Mouse (Mus musculus): ENCODE data around the gene Mt1. TPM values are rescaled to one million over a fixed set of nuclear protein-coding genes. Genes with fewer than 3 reads are reported as not detected.
A peak's percentile ranks its signal among the peaks of the same experiment; 100 is the strongest.

The Mt1 gene
- total RNA-seq, 2 experiments from 2014 or later = 59.6 to 63.6 TPM

DNA sequence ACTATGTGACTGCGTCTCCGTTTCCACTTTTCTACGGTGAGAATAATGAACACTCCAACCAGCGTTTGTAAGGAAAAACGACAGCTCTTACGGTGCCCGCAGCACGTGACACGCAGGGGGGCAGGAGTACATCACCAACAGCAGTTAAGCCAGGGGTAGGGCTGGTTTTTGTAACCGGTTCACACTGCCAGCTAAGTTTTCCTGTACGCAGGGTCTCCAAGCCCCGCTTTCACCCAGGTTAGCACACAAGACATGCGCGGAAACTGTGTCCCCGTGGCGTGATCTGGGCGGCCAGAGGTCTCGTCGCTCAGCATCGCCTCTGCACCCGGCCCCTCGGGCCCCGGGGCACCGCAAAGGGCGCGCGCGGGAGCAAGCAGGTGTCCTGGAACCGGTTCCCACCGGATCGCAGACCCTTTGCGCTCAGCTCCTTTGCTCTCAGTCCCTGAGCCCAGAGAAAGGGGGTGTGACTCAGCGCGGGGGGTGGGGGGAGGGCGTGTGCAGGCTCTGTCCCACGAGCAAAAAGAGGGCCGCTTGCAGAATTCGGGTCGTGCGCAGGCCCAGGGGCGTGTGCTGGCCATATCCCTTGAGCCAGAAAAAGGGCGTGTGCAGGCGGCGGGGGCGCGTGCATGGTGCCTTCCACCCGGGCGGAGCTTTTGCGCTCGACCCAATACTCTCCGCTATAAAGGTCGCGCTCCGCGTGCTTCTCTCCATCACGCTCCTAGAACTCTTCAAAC lies 6.6 kb upstream of the Mt1 start, which contains the start of gene Mt2:
Gene Mt2 (plus strand): TSS at position 590 of the 734 bp plus-strand sequence.
- peak; percentile 85 for ATAC-seq (replicated peaks; ENCODE audit: low FRiP score, poor library complexity, severe bottlenecking)

DNA sequence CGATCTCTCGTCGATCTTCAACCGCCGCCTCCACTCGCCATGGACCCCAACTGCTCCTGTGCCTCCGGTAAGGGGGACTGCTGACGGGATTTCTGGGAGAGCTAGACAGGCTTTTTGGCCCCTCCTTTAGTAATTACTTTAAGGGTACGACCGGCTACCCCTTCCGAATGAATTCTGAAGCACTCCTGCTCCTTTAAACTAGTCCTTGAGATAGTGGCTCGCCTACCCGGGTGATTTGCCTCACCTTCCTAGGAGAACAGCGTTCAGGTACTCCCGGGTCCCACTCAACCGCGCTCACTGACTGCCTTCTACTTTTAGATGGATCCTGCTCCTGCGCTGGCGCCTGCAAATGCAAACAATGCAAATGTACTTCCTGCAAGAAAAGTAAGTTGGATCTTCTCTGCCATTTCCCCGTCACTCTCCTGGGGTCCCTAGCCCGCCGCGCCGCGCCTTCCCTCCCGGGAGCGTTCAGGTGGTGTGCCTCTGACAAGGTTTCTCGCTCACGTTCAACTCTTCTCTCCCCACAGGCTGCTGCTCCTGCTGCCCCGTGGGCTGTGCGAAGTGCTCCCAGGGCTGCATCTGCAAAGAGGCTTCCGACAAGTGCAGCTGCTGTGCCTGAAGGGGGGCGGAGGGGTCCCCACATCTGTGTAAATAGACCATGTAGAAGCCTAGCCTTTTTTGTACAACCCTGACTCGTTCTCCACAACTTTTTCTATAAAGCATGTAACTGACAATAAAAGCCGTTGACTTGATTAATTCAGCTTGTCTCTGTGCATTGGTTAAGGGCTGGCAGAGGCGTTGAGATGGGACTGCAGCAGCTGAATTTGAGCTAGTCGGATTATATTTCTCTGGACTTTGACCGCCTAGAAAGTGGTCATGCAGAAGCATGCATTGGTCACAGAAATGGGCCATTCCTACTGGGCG lies 5.8 kb upstream of the Mt1 start:
- ATAC-seq (replicated peaks; ENCODE audit: low FRiP score, poor library complexity, severe bottlenecking) = no peak

DNA sequence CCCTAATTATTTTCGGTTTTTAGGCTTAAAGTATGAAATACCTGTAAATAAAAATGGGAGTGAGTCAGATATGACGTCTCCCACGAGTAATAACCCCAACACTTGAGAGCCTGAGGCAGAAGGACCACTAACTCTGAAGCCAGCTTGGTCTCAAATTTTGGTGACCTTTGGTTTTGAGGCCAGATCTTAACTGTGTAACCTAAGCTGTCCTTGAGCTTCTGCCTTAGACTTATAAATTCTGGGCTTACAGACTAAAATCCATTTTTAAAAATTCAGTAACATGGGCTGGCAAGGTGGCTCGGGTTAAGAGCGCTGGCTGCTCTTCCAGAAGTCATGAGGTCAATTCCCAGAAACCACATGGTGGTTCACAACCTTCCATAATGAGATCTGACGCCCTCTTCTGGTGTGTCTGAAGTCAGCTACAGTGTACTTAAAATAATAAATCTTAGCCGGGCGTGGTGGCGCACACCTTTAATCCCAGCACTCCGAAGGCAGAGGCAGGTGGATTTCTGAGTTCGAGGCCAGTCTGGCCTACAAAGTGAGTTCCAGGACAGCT lies 5.0 kb upstream of the Mt1 start:
- no peak for ATAC-seq (replicated peaks; ENCODE audit: low FRiP score, poor library complexity, severe bottlenecking)

DNA sequence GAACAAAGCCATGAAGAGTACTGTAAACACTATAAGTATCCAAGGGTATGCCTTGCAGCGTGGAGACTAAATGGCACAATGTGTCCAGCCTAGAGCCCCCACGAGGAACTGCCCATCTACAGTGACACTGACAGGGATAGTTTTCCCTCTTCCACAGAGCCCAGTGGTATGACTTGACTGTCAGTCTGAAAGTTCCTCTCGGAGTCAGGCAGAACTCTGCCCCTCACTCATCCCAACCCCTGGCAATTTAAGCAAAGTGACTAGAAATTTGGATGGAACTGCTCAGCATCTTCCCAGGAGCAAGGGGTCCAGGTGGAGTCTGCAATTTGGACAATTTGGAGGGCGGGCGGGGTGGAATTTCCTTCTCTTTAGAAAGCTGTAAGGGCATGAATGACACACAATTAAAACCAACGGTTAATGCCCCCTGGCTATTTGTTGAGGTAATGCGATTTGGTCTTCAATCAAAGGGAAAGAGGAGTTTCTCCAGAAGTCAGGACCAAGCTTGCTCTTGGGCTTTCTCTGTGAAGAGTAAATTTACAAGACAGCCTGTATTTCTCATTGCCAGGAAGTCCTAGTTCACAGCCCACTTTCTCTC lies 4.2 kb upstream of the Mt1 start:
- ATAC-seq (replicated peaks; ENCODE audit: low FRiP score, poor library complexity, severe bottlenecking) = no peak

DNA sequence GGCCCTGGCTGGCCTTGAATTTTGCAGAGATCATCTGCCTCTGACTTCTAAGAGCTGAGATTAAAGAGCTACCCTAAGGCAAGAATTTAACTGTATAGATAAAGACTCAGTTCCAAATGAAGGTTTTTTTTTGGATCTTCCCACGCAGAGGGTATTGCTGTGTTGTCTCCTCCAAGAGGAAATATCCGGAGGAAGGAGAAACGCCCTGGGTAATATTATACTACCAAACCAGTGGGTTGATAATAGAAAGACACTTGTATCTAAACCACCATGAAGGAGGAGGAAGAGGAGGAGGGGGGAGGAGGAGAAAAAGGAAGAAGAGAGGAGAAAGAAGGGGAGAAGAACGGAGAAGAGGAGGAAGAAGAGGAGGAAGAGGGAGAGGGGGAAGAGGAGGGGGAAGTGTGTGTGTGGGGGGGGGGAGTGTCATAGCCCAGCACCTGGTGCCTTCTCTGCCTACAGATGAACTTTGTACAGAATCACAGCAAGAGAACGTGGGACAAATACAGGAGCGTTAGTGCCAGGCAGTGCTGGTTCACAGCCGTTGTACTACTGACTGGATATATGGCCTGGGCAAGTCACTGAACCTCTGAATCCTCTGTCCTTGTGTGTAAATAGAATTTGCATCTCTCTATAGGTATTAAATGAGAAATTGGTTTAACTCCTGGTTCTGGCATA lies 1.0 kb upstream of the Mt1 start:
- ATAC-seq (replicated peaks; ENCODE audit: low FRiP score, poor library complexity, severe bottlenecking) = no peak

DNA sequence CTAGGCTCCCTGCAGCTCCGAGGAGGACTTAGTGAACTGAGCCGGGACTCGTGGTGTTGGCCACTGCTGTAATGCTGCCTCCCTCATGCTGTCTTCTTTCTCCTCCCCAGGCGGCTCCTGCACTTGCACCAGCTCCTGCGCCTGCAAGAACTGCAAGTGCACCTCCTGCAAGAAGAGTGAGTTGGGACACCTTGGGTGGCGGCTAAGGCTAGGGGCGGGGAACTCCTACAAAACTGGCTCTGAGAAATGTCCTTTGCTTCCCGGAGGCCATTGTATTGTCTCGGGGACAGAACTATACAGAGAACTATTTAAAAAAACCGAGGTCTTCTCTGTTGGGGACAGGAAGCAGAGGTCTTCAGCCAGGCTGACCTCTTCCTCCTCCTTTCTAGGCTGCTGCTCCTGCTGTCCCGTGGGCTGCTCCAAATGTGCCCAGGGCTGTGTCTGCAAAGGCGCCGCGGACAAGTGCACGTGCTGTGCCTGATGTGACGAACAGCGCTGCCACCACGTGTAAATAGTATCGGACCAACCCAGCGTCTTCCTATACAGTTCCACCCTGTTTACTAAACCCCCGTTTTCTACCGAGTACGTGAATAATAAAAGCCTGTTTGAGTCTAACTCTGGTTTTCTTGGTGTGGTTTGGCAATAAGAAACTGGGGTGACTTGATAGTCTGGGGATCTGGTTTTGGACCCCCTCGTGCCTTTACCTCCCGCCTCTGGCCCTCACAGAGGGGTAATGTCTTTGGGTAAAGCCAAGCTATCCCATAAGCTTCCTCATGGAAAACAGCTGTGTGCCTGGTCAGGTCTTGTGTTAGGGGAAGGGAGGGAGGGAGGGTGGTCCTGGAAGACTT lies 1.1 kb downstream of the Mt1 start:
- ATAC-seq (replicated peaks; ENCODE audit: low FRiP score, poor library complexity, severe bottlenecking) = no peak

DNA sequence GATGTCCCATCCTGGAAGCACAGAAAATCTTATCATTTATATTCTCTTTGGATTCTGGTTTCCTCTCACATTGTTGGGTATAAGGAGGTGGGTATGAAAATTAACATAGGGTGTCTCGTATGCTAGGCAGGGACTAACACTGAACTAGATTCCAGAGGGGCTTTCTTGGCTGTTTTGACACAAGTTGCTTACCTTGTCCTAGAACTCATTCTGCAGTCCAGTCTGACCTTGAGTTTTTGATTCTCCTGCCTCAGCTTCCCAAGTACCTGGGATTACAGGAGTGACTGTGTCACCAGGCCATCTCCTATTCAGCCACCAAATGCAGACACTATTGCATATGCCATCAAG lies 1.7 kb downstream of the Mt1 start:
- ATAC-seq (replicated peaks; ENCODE audit: low FRiP score, poor library complexity, severe bottlenecking) = no peak

DNA sequence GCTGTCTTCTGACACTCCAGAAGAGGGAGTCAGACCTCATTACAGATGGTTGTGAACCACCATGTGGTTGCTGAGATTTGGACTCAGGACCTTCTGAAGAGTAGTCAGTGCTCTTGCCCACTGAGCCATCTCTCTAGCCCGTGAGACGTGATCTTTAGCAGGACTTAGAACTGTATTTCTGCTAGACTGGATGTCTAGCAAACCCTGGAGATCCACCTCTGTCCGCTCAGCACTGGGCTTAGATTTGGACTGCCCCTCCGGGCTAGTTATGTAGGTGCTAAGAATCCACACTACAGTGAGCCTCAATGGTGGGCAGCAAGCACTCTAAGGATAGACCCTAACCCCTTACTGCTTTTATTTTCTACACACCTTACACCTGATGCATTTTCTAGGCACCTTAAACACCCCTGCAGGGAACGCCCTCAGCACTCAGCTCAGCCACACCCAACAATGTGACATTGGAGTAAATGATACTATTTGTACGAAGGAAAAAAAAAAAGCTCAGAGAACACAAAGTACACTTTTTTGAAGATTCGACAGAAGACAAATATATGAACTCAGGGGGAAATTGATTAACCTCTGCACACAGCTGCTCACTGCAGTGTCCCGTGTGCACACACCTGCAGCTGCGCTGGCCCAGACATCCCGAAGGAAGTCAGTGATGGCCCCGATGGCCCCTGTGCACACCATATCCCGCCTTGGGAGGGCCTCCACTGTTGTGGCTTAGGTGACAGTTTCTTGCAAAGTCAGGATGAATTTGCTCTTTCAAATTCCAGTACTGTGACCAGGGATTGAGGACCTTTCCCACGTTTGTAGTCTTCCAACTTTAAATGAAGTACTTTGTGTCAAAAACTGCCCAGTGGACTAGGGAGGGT lies 3.4 kb downstream of the Mt1 start:
- no peak for ATAC-seq (replicated peaks; ENCODE audit: low FRiP score, poor library complexity, severe bottlenecking)

DNA sequence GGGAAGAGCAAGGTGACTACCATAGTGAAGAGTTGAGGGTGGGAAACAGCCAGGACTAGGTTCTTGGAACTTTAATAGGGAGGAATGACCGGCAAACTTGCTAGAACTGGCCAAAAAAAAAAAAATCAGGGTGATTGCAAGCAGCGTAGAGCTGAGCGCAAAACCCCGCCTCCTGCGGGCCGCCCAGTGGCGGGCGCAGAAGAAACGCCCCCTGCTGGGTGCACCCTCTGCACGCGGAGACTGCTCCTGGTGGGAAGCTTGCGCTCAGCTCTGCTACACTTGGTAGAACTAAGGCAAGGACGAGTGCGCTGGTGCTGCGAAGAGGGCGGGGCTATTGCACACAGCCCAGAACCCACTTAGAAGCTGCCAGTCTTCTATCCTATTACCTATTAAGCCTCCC lies 4.2 kb downstream of the Mt1 start:
- peak; percentile 62 for ATAC-seq (replicated peaks; ENCODE audit: low FRiP score, poor library complexity, severe bottlenecking)

DNA sequence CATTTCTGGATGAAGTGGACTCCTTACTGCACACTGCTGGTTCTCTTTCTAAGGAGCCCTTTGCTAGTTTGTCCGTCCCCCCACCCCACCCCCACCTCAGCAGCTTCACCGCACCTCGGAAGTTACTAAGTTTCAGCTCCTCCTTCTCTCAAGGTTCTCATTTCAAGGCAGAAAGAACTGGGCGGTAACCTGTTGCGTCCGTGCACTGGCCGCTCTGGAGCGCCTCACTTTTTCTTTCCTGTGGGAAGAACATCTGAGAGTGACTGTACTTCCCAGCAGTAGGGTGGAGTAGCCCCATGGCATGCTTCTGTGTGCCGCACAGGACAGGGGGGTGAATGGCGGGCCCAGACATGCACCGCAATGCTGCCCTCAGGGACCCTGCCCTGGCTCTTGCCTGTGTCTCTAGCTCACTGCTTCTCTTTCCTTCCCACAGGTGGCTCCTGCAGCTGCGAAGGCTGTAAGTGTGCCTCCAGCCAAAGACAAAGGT lies 5.5 kb downstream of the Mt1 start:
- ATAC-seq (replicated peaks; ENCODE audit: low FRiP score, poor library complexity, severe bottlenecking) = no peak

DNA sequence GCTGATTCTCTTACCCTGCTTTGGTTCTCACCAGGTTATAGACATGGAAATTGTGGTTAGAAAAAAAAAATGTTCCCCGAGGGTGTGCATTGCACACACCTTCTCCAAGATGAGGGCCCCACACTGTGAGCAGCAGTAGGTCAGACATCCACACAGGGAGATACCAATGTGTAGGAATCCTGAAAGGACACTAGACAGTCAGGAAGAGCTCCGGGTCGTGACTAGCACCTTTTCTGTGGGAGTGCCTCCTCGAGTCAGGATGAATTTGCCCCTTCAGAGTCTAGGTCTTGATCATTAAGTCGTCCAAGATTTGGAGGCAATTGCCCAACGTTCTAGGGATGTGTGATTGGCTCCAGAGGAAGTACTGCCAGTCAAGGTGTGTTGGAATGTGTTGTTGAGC lies 6.9 kb downstream of the Mt1 start:
- no peak for ATAC-seq (replicated peaks; ENCODE audit: low FRiP score, poor library complexity, severe bottlenecking)

DNA sequence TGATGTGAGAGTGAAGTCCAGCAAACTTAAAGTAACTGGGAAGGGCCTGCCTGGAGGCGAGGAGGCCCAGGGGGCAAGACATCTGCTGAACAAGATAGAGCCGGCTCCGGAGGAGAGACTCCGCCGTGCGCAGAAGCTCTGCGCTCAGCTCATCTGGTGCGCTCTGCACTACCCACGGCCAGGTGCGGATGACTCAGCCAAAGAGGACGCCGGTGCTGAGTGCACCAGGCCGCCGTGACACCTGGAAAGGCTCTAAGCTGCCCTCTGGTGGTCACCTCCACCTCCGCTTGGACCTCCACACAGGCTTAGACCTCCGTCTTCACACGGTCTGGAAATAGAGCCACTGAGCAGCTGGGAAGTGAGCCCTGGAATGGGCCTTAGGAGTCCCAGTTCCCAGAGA lies 7.7 kb downstream of the Mt1 start:
- peak; percentile 50 for ATAC-seq (replicated peaks; ENCODE audit: low FRiP score, poor library complexity, severe bottlenecking)

DNA sequence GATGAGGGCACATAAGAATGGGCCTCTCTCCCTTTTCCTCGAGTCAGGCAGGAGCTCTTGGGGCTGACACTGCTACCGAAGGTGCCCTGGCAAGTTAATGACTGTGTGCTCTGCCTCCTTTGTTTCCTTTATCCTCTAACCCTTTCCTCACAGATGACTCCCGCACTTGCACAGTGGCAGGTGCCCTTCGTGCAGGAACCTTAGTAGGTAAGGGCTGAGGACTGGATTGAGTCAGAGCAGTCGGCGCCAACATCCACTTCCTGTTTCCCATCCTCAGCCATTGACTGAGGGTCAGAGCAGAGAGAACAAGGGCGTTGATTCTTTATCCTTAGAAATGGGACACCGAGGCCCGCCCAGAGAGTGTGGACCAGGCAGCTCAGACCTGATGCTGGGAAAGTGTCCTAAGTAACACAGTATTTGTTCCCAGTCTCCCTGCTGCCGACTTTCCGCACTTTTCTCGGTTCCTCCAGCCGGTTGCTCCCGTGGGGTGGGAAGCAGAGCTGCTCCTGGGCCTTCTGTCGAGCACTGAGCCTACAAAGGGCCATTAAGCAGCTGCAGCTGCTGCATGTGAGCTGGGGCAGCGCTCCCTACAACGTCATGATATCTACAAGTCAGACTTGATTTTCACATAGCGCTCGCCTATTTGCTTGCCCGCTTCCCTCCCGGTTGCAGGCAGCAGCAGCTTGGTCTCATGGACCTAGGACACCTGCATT lies 8.6 kb downstream of the Mt1 start:
- no peak for ATAC-seq (replicated peaks; ENCODE audit: low FRiP score, poor library complexity, severe bottlenecking)

DNA sequence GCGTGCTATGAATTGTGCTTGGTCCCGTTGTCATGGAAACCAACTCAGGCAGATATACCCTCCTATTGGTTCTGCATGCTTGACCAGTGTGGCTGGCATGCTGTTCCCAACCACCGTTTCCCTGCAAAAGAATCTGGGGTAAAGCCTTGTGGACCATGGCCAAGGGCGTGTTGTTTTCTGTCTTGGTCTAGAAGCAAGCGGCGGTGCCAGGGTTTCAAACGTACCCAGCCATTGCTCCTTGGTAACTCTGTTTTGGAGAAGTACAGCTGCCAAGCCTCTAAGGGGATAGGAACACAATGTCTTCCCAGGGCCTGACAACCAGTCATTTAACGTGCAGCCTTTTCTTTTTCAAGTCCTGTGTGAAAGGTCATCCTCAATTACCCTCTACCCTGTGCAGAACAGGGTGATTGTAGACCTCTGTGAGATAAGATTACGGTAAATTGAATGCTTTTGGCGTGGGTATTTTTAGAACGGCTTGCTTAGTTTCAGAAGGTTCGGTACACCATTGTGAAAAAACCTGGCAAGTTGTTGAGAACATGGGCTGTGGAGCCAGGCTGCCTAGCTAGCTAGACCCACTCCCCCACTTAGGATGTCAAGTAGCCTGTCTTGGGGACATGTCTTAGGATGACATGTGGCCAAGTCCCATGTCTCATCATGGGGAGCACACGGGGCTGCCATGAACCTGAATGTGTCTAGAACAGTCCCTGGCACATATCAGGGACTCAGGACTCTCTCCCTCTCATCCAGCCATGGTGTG lies 10.6 kb downstream of the Mt1 start:
- no peak for ATAC-seq (replicated peaks; ENCODE audit: low FRiP score, poor library complexity, severe bottlenecking)

DNA sequence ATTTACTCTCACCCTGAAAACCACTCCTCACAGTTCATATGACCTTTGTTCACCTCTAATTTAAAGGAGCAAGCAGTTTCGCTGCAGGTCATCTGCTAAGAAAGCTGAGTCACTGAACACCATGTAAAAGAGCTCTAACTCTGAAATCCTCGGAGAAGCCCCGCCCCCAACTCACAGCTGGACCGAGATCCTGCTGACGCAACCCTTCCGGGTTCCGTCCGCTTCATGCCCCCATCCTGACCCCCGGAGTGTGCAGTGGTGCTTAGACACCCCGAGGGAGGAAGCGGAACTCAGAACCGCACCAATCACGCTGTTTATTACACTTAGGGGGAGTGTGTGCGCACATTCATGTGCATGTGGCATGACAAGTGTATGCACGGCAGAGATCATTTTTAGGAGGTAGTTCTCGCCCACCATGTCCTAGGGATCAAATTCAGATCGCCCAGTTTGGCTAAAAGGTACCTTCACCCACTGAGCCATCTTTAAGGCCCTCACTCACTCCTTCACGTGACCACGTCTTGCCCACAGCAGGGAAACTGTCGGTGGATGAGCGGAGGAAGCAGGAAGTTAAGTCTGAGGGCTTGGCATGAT lies 12.3 kb downstream of the Mt1 start:
- ATAC-seq (replicated peaks; ENCODE audit: low FRiP score, poor library complexity, severe bottlenecking) = 0 out of 2 replicates have a peak, but pooled peaks have one; percentile 50

DNA sequence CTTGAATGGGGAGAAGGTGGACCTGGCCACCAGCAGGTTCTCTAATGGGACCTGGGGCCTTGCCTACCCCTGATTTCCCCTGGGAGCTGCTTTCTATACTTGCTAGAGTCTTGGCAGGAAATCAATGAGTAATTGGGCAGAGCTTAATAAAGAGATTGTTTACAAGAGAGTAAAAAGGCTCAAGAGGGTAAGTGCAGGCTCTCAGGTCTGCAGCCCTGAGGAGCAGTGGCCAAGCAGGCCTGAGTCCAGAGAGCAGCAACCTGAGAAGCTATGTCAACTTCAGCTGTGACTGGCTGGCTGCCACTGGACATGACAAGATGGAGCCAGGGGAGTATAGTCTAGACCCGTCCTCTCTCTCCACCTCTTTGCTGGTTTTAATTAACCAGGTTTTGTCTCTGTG lies 14.0 kb downstream of the Mt1 start:
- no peak for ATAC-seq (replicated peaks; ENCODE audit: low FRiP score, poor library complexity, severe bottlenecking)

All from erythroblast, adult 5-6 weeks (primary cell).